Mouse (Mus musculus) liver, embryonic 16.5 days (tissue): Measurements from ENCODE around the gene Cntnap1. TPM values are rescaled to one million over a fixed set of nuclear protein-coding genes. Genes with fewer than 3 reads are reported as not detected.

Source experiments
- ATAC-seq: fragments of 200-750 bp; cut with Nextera tagmentation; 2 replicates; pipeline ENCODE4 v1.8.0; 2017; ENCODE audit warnings: low read depth, mild to moderate bottlenecking, moderate number of reproducible peaks, moderate library complexity
- H3K27ac ChIP-seq: fragments of 300-500 bp; sonication (generic); 2 replicates; pipeline ENCODE4 v1.5.1; 2014; ENCODE audit warnings: mild to moderate bottlenecking, low read length
- H3K27me3 ChIP-seq: fragments of 300-500 bp; sonication (generic); 2 replicates; pipeline ENCODE4 v1.6.1; 2014; ENCODE audit warnings: low read depth, low read length, mixed read lengths; ENCODE audit not compliant: control insufficient read depth, insufficient read depth
- H3K36me3 ChIP-seq: fragments of 300-500 bp; sonication (generic); 2 replicates; pipeline ENCODE4 v1.6.1; 2014; ENCODE audit warnings: mild to moderate bottlenecking; ENCODE audit not compliant: control insufficient read depth, insufficient read depth
- H3K4me1 ChIP-seq: fragments of 300-500 bp; sonication (generic); 2 replicates; pipeline ENCODE4 v1.6.1; 2014; ENCODE audit warnings: low read depth, low read length, mixed read lengths; ENCODE audit not compliant: control insufficient read depth
- H3K4me2 ChIP-seq: fragments of 300-500 bp; sonication (generic); 2 replicates; pipeline ENCODE4 v1.6.1; 2014; ENCODE audit warnings: low read depth, low read length, mixed read lengths
- H3K4me3 ChIP-seq: fragments of 300-500 bp; sonication (generic); 2 replicates; pipeline ENCODE4 v1.5.1; 2014; ENCODE audit warnings: low read depth, mild to moderate bottlenecking, low read length
- H3K9ac ChIP-seq: fragments of 300-500 bp; sonication (generic); 2 replicates; pipeline ENCODE4 v1.6.1; 2014; ENCODE audit warnings: low read depth, low read length
- H3K9me3 ChIP-seq: fragments of 300-500 bp; sonication (generic); replicated peaks from 2 replicates; pipeline ENCODE4 v1.6.1; 2016; ENCODE audit warnings: low read length; ENCODE audit not compliant: control insufficient read depth
- WGBS: fragments of 180-500 bp; shearing (Covaris S2); extraction: QIAGEN DNeasy Blood & Tissue Kit; methylation state at CpG from one replicate; pipeline ENCODE4 v1.1.7; 2014; ENCODE audit not compliant: insufficient replicate concordance; 5-methylcytosine and 5-hydroxymethylcytosine counted together
- polyA plus RNA-seq: library from polyadenylated mRNA; unstranded; fragments of >200 nt; fragmentation: Nextera tagmentation; extraction: Ambion mirVana; gene quantifications from 2 replicates; pipeline ENCODE4 v1.2.1, GENCODE M21; 2015

The Cntnap1 gene
- polyA plus RNA-seq, 1 experiment from 2014 or later = 0.17 TPM

DNA sequence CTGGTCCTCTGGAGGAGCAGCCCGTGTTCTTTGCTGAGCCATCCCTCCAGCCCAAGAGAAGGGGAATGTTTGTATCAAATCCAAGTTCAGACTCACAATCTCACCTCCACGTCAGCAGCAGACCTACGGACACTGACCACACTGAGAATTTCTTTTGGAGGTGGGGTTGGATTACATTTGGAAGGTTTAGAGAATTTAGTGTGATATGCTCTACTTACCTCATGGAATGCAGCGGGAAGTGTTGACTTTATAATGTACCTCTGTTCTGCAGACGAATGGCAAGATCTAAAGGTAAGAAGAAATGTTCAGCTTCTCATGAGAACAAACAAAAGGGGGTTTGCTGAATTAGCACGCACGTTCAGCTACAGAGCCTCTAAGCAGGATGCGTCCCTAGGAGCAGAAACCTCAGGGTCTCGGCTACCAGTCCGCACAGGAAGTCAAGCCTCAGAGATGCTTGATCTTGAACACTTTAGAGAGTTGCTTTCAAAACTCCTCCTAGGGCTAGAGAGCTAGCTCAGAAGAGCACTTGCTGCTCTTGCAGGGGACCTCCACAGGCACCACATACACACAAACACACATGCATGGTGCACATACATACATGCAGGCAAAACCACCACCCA is 48.2 kb downstream of the Cntnap1 start:
- no peaks in the 10 kb centered on the region for H3K27me3 ChIP-seq
- H3K9ac ChIP-seq = no peak overlapping the region
- peaks cover 5% of the 10 kb centered on the region for H3K36me3 ChIP-seq
- no peaks in the 10 kb centered on the region for H3K4me1 ChIP-seq
- H3K4me3 ChIP-seq = no peak overlapping the region
- ATAC-seq = no peak
- no peak overlapping the region for H3K27ac ChIP-seq
- H3K9me3 ChIP-seq = no peaks in the 10 kb centered on the region
- no peak overlapping the region for H3K4me2 ChIP-seq
- 58% methylated on average over 10 of the region's 10 CpGs for WGBS

DNA sequence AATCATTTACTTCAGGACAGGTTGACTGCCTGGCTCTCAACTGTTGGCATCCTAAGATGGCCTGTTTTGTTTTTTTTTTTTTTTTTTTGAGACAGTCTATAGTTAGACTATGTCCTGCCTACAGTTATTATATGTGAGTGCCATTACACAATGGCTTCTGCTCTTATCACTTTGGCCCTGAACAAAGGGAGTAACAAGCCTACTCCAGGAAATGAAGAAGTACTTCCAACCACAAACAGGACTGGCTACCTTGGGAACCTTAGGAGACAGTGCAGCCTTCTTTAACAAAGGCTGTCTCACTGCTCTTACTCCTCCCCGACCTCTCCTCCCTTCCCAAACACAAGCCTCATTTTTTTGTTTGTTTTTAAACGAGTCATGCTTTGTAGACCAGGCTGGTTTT is 50.5 kb downstream of the Cntnap1 start:
- Histone ChIP-seq H3K27me3 (no peaks in the 10 kb centered on the region), H3K9ac (no peak overlapping the region), H3K4me1 (peaks cover 9% of the 10 kb centered on the region), H3K36me3 (no peaks in the 10 kb centered on the region; the same call in 1 of the 2 replicates), H3K27ac (no peak overlapping the region), H3K9me3 (no peaks in the 10 kb centered on the region), H3K4me3 (no peak overlapping the region), H3K4me2 (no peak overlapping the region)
- no peak for ATAC-seq
- WGBS = 30% methylated on average over 2 of the region's 2 CpGs

DNA sequence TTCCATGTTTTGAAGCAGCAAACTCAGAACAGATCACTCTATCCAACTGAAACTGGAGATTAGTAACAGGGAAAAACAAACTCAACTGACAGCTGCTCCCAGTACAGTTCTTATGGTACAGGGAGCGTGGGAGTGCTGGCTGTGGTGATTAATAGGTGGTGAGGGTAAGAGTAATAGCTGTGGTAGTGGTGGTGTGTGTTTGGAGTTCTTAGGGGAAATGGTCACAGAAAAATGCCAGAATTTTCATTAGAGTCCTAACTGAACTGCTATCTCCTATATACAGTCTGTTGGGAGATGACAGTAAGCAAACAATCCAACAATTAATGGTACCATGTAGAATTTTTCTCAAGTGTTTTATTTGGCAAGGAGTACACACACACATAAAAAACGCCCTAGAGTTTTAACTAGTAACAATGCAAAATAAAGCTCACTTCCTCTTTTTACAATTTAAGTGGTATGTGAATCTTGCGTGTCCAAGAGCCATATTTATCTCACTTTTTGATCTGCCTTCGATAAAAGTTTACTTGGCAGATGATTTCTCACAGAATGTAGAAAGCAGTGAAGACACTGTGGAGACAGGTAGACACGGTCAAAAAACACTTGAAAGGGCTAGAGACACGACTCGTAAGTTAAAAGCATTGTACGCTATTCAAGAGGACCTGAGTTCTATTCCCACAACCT is 51.1 kb downstream of the Cntnap1 start:
- ATAC-seq = no peak
- no peaks in the 10 kb centered on the region for H3K9me3 ChIP-seq

DNA sequence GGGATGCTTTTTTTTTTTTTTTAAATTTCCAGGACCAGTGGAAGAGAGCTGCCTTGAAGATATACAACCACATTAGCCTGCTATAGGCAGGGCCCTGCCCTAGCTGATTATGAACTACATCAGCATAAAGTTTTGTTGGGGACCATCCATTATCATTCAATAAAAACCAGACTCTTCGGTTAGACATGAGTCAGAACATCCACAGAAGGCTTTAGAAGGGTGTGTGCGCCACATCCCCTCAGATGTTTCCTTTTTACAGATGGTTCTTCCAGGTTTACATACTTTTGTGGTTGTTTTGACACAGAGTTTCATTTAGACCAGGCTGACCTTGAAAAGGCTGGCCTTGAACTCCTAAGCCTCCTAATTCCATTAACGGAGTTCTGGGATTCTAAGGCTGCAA is 54.0 kb downstream of the Cntnap1 start:
- Histone ChIP-seq H3K27ac (no peak overlapping the region), H3K4me1 (peaks cover 11% of the 10 kb centered on the region), H3K4me3 (no peak overlapping the region), H3K36me3 (no peaks in the 10 kb centered on the region), H3K4me2 (no peak overlapping the region), H3K27me3 (peaks cover 6% of the 10 kb centered on the region), H3K9ac (no peak overlapping the region), H3K9me3 (no peaks in the 10 kb centered on the region)
- WGBS = 65% methylated on average over 3 of the region's 3 CpGs
- no peak for ATAC-seq

More for the DNA sequence above, 51.1 kb downstream of the Cntnap1 start:
- Histone ChIP-seq H3K4me1 (peaks cover 10% of the 10 kb centered on the region), H3K4me3 (no peak overlapping the region), H3K27ac (no peak overlapping the region), H3K4me2 (no peak overlapping the region), H3K27me3 (no peaks in the 10 kb centered on the region), H3K36me3 (no peaks in the 10 kb centered on the region; the same call in 1 of the 2 replicates), H3K9ac (no peak overlapping the region)
- 52% methylated on average over 8 of the region's 8 CpGs for WGBS

DNA sequence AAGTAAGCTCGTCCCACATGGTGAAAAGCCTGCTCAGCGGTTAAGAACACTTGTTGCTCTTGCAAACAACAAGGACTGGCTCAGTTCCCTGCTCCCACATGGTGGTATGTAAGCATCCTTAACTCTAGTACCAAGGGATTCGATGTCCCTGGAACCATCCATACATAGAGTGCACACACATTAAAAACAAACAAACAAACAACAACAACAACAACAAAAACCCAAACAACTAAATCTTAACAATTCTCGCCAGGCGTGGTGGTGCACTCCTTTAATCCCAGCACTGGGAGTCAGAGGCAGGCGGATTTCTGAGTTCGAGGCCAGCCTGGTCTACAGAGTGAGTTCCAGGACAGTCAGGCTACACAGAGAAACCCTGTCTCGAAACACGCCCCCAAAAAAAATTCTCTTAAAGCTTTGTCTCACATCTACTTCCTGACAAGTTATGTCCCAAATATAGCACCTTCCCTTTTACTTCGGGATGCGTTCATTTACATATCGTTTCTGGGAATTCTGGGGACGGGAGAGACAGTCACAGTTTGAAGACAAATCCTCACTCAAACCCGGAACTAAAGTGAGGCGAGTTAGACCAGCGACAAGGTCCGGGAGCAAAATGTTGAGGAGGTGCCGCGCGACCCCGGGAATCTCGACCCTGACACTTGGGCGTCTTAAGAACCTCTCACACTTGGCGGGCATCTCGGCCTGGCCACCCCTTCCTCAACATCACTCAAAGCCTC is 55.2 kb downstream of the Cntnap1 start:
- Histone ChIP-seq H3K27ac (peak overlapping the region; percentile 87), H3K9me3 (no peaks in the 10 kb centered on the region), H3K4me2 (peak overlapping the region; percentile 81), H3K36me3 (no peaks in the 10 kb centered on the region), H3K27me3 (peaks cover 13% of the 10 kb centered on the region), H3K4me1 (peaks cover 11% of the 10 kb centered on the region), H3K4me3 (peak overlapping the region; percentile 92), H3K9ac (peak overlapping the region; percentile 97)
- ATAC-seq = no peak
- 17% methylated on average over 25 of the region's 25 CpGs for WGBS

DNA sequence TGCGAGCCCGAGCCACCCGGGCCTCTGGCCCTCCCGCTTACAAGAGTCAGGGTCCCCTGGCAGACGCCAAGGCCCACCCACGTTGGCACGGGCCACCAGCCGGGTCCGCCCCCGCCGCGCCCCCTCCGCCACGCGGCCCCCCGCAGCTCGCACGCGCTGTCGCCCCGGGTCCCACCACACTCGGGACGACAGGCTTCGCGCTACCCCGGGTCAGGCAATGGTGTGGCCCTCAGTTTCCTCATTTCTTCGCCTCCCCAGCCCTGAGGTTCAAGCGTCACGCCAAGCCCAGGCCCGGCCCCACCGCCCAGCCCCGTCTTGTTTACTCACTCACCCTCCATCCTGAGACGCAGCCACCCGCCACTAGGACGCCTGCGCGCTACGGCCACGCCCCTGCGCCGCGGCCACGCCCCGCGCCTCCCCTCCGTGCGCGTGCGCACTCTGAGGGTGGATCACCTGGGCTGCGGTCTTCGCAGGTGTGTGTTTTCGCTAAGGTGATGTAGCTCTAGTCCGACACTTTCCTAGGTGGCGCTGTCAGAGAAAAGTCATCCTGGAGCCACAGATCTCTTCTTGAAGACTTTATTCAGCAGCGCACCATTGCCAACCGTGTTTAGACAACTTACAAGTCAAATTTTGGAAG is 55.9 kb downstream of the Cntnap1 start, which contains the start of gene Ezh1:
Gene Ezh1 (minus strand): TSS at position 399 of the 637 bp plus-strand sequence.
- Histone ChIP-seq H3K4me1 (peaks cover 11% of the 10 kb centered on the region), H3K4me2 (peak within 1 kb of the TSS; percentile 81), H3K27ac (peak within 1 kb of the TSS; percentile 87), H3K9me3 (no peaks in the 10 kb centered on the region), H3K36me3 (no peaks in the 10 kb centered on the region), H3K4me3 (peak within 1 kb of the TSS; percentile 92), H3K27me3 (peaks cover 18% of the 10 kb centered on the region), H3K9ac (peak within 1 kb of the TSS; percentile 97)
- ATAC-seq = peak; percentile 97
- under 1% methylated on average over 56 of the region's 56 CpGs for WGBS

DNA sequence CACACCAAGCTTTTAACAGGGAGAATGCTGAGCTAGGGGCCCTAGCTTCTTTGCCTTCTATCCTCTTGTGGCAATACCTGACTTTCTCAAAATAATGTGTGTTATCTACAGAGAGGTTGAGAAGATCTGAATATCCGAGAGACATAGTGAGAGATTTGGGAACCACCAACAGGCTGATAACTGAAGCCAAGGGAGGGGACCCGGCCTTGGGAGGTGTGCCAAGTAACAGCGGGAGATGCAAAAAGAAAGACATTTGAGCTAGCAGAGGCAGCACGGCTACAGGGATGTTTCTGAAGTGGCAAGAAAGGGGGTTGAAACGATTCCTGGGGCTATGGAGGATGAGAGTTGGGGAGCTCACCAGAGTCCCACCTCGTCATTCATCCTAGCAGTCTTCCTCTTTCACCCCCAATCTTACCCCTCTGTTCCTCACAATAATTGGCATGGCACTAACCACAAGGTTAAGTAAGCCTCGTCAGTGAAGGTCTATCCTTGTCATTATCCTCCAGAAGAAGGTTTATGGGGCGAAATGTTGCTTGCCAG is 59.1 kb downstream of the Cntnap1 start:
- Histone ChIP-seq H3K27me3 (peaks cover 28% of the 10 kb centered on the region), H3K9me3 (no peaks in the 10 kb centered on the region), H3K4me2 (no peak overlapping the region), H3K4me1 (peaks cover 11% of the 10 kb centered on the region), H3K9ac (no peak overlapping the region), H3K36me3 (no peaks in the 10 kb centered on the region), H3K27ac (no peak overlapping the region), H3K4me3 (no peak overlapping the region)
- 23% methylated on average over 8 of the region's 8 CpGs for WGBS
- ATAC-seq = no peak

DNA sequence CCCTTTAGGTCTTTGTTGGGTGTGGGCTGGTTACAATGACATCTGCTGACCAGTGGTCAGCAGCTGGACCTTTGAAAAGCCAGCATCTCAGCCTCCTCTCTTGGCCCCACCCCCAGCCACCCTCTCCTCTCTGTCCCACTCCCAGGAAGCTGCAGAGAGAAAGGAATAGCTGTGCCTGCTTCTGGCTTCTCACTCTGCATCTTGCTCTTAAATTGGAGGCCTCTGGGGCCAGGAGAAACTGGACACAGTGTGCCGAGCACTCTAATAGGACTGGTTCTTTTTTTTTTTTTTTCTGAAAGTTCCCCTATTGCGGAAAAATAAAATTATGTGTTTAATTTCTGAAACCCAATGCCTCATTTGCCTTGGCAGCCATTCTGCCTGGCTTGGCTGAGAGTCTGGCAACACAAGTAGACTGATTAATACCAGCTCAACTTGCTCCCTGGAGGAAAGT is 59.8 kb downstream of the Cntnap1 start:
- Histone ChIP-seq H3K27me3 (peaks cover 28% of the 10 kb centered on the region), H3K4me2 (no peak overlapping the region), H3K9ac (no peak overlapping the region), H3K36me3 (no peaks in the 10 kb centered on the region), H3K27ac (no peak overlapping the region), H3K4me3 (no peak overlapping the region), H3K9me3 (no peaks in the 10 kb centered on the region), H3K4me1 (peaks cover 7% of the 10 kb centered on the region)
- WGBS = 24% methylated on average over 2 of the region's 2 CpGs
- ATAC-seq = no peak
